Mouse (Mus musculus) cortical plate, adult 2 months (tissue): ENCODE results near the gene Nprl3. TPM values are rescaled to one million over a fixed set of nuclear protein-coding genes. Genes with fewer than 3 reads are reported as not detected.

ENCODE experiments used
- H3K27ac ChIP-seq: fragments of 200-500 bp; 2 replicates; pipeline ENCODE4 v1.5.1; 2012; ENCODE audit warnings: low read length, control low read depth, inconsistent platforms; ENCODE audit not compliant: insufficient read depth
- H3K4me1 ChIP-seq: fragments of 200-500 bp; 2 replicates; pipeline ENCODE4 v1.6.1; 2011; ENCODE audit warnings: low read length; ENCODE audit not compliant: control insufficient read depth, insufficient read depth
- H3K4me3 ChIP-seq: fragments of 200-500 bp; 2 replicates; pipeline ENCODE4 v1.5.1; 2011; ENCODE audit warnings: mild to moderate bottlenecking, low read length, control low read depth; ENCODE audit not compliant: insufficient read depth
- CTCF ChIP-seq: fragments of 200-500 bp; IDR thresholded peaks from 2 replicates; pipeline ENCODE4 v1.5.1; 2011; ENCODE audit warnings: mild to moderate bottlenecking, control low read depth, low read length; ENCODE audit not compliant: insufficient read depth; ENCODE audit errors: extremely low read depth
- POLR2A ChIP-seq: fragments of 200-500 bp; IDR thresholded peaks from 2 replicates; pipeline ENCODE4 v1.6.1; 2011; ENCODE audit warnings: mild to moderate bottlenecking, low read length, control low read depth; ENCODE audit not compliant: insufficient read depth; ENCODE audit errors: extremely low read depth
- polyA plus RNA-seq: library from polyadenylated mRNA; depleted of rRNA; stranded (reverse); fragments of >200 nt; gene quantifications from 2 replicates; pipeline ENCODE4 v1.2.3, GENCODE M21; 2012; rRNA removed

The Nprl3 gene
- polyA plus RNA-seq, 1 experiment: 78.7 TPM

GRCm38 (mm10) chr11:32181246-32181645 lies 86.3 kb downstream of the Nprl3 start:
- Histone ChIP-seq H3K4me3 (no peak overlapping the region), H3K4me1 (0 out of 2 replicates have a peak, but pooled peaks cover 3% of the 10 kb centered on the region), H3K27ac (no peak overlapping the region)
- TF ChIP-seq CTCF (no peak), POLR2A (no peak)

- Histone ChIP-seq H3K27ac (no peak overlapping the region), H3K4me3 (no peak overlapping the region), H3K4me1 (0 out of 2 replicates have a peak, but pooled peaks cover 3% of the 10 kb centered on the region)
- no peak for TF ChIP-seq POLR2A
- TF ChIP-seq CTCF: no peak
Measured at GRCm38 (mm10) chr11:32178506-32178905, 89.0 kb downstream of the Nprl3 start.

Other genes with a start within 250 kb of the Nprl3 start
- 0.06 and 0.15 TPM in 2 replicates for gene Il9r, start 67.4 kb downstream of the Nprl3 start, polyA plus RNA-seq
- 51.8 and 57.0 TPM in 2 replicates for gene Snrnp25, start 62.3 kb downstream of the Nprl3 start, polyA plus RNA-seq
- 25.6 and 26.9 TPM in 2 replicates for gene Rhbdf1, start 45.4 kb downstream of the Nprl3 start, polyA plus RNA-seq
- gene Mpg, start 41.2 kb downstream of the Nprl3 start, polyA plus RNA-seq: 14.2 and 15.4 TPM in 2 replicates
- gene Hba-x, start 8.7 kb upstream of the Nprl3 start, polyA plus RNA-seq: 0.15 and 0.21 TPM in 2 replicates
- 139 and 197 TPM in 2 replicates for gene Hba-a1, start 15.8 kb upstream of the Nprl3 start, polyA plus RNA-seq
- 1.9 and 2.1 TPM in 2 replicates for gene Hbq1b, start 19.3 kb upstream of the Nprl3 start, polyA plus RNA-seq
- 389 and 531 TPM in 2 replicates for gene Hba-a2, start 28.8 kb upstream of the Nprl3 start, polyA plus RNA-seq
- 3.0 and 3.5 TPM in 2 replicates for gene Hbq1a, start 32.4 kb upstream of the Nprl3 start, polyA plus RNA-seq
- gene Sh3pxd2b, start 80.1 kb upstream of the Nprl3 start, polyA plus RNA-seq: 8.6 and 8.7 TPM in 2 replicates
- 30.9 and 31.8 TPM in 2 replicates for gene Ubtd2, start 187.7 kb upstream of the Nprl3 start, polyA plus RNA-seq